Mouse (Mus musculus): ENCODE results near the gene Pigv.

Gene Pigv

GRCm38 (mm10) chr4:133645680-133646079 is 26.8 kb downstream of the Pigv start:
- no peak for DNase-seq (ENCODE audit: low read depth, low spot score)

GRCm38 (mm10) chr4:133645195-133645594 is 27.3 kb downstream of the Pigv start:
- DNase-seq (ENCODE audit: low read depth, low spot score), result no peak

GRCm38 (mm10) chr4:133634043-133634410 is 38.4 kb downstream of the Pigv start:
- no peak for DNase-seq (ENCODE audit: low read depth, low spot score)

GRCm38 (mm10) chr4:133633332-133634042 is 39.0 kb downstream of the Pigv start:
- peak; percentile 61 for DNase-seq (ENCODE audit: low read depth, low spot score)

GRCm38 (mm10) chr4:133632483-133633327 is 39.7 kb downstream of the Pigv start:
- no peak for DNase-seq (ENCODE audit: low read depth, low spot score)

- no peak for DNase-seq (ENCODE audit: low read depth, low spot score)
Measured at GRCm38 (mm10) chr4:133631769-133632411, 40.6 kb downstream of the Pigv start.

GRCm38 (mm10) chr4:133631071-133631768 is 41.2 kb downstream of the Pigv start:
- DNase-seq (ENCODE audit: low read depth, low spot score), result no peak

GRCm38 (mm10) chr4:133630326-133630920 is 42.0 kb downstream of the Pigv start:
- DNase-seq (ENCODE audit: low read depth, low spot score), result no peak

GRCm38 (mm10) chr4:133629191-133629590 is 43.3 kb downstream of the Pigv start:
- no peak for DNase-seq (ENCODE audit: low read depth, low spot score)

- no peak for DNase-seq (ENCODE audit: low read depth, low spot score)
Measured at GRCm38 (mm10) chr4:133628517-133628916, 43.9 kb downstream of the Pigv start.

- no peak for DNase-seq (ENCODE audit: low read depth, low spot score)
Measured at GRCm38 (mm10) chr4:133627039-133627438, 45.4 kb downstream of the Pigv start.

- DNase-seq (ENCODE audit: low read depth, low spot score), result no peak
Measured at GRCm38 (mm10) chr4:133626621-133627020, 45.8 kb downstream of the Pigv start.

GRCm38 (mm10) chr4:133626221-133626620 is 46.2 kb downstream of the Pigv start:
- no peak for DNase-seq (ENCODE audit: low read depth, low spot score)

- no peak for DNase-seq (ENCODE audit: low read depth, low spot score)
Measured at GRCm38 (mm10) chr4:133625621-133626071, 46.8 kb downstream of the Pigv start.

- DNase-seq (ENCODE audit: low read depth, low spot score), result no peak
Measured at GRCm38 (mm10) chr4:133624830-133625229, 47.6 kb downstream of the Pigv start.

- no peak for DNase-seq (ENCODE audit: low read depth, low spot score)
Measured at GRCm38 (mm10) chr4:133622161-133622695, 50.2 kb downstream of the Pigv start.

GRCm38 (mm10) chr4:133620668-133621067 is 51.8 kb downstream of the Pigv start:
- DNase-seq (ENCODE audit: low read depth, low spot score), result no peak

- DNase-seq (ENCODE audit: low read depth, low spot score), result no peak
Measured at GRCm38 (mm10) chr4:133619473-133620136, 52.8 kb downstream of the Pigv start.

GRCm38 (mm10) chr4:133617936-133618335 is 54.5 kb downstream of the Pigv start:
- DNase-seq (ENCODE audit: low read depth, low spot score), result no peak

- no peak for DNase-seq (ENCODE audit: low read depth, low spot score)
Measured at GRCm38 (mm10) chr4:133615416-133615815, 57.0 kb downstream of the Pigv start.

Measured in skeletal muscle tissue, adult 2 months (tissue).